Mouse (Mus musculus): Measurements from ENCODE around the gene Gm20896. TPM values are rescaled to one million over a fixed set of nuclear protein-coding genes. Genes with fewer than 3 reads are reported as not detected.
"Not testable (repeated sequence)": the region's sequence is repeated elsewhere in the genome, so short reads cannot be mapped to it uniquely, and the experiment has no call there.

Gene Gm20896
- polyA plus RNA-seq (2015; fragmentation: Nextera tagmentation; extraction: Ambion mirVana), result not detected in 2 replicates

DNA sequence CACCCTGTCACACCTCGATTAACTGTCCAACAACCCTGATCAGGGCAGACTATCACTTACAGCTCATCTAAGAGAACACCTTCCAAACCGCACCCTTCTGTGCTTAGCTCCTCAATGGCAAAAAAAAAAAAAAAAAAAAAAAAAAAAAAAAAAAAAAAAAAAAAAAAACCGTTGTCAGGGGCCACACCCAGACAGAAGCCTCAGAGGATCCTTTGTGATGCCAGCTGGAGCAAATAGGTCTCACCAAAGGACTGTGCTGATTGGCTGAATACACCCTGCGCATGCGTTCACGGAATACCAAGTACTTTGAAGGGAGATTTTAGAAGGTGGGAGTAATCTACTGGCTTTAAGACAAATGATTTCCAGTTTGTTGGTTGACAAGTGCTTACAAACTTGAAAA is at the start of gene Gm20896:
Gm20896 (minus strand) TSS at position 101 of the 400 bp plus-strand sequence.
- H3K4me3 ChIP-seq (ENCODE audit: low read depth, low read length); H3K27me3 ChIP-seq (ENCODE audit: insufficient read depth, low read length); H3K36me3 ChIP-seq (replicated peaks; ENCODE audit: insufficient read depth, low read length); ATAC-seq; DNase-seq; H3K4me2 ChIP-seq (ENCODE audit: low read depth, low read length); H3K27ac ChIP-seq (ENCODE audit: low read depth); H3K9ac ChIP-seq (replicated peaks); H3K9me3 ChIP-seq (ENCODE audit: low read length); H3K4me1 ChIP-seq (ENCODE audit: insufficient read depth): not testable (repeated sequence)
- WGBS (ENCODE audit: insufficient replicate concordance), result 67% methylated on average over 1 of the region's 6 CpGs

Data from liver, postnatal 0 days (tissue).